17 mouse cellular contexts compared by ENCODE assay signal in the genomic region with DNA sequence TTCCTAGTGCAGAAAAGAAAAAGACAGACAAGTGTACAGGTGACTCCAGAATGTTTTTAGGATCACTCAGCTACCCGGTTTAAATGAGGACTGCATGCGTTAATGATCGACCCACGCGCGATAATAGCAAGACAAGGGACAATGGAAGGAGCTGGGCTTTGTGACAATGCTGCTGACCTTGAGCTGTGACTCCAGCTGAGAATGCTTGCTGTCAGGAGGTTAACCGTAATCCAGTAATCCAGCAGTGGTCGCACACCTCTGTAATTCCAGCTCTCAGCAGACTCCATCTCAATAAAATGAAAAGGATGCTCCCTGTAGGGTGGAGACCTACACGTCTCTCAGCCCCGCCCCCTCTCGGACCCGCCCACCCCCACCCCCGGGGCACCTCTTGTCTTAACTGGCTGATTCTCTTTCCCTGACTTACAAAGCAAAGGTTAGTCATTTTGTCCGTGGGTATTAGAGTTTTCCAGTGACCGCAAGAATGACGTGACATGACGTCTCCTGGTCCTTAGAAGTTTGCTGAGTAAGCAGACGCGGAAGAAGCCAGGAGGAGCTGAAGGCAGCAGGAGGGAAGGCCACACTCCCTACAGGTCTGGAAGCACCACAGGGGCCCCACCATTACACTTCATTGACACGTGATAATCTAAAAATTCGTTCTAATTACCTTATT. TPM values are rescaled to one million over a fixed set of nuclear protein-coding genes. Genes with fewer than 3 reads are reported as not detected.
A peak's percentile ranks its signal among the peaks of the same experiment; 100 is the strongest.
DNase-seq lines count a peak whose midpoint lies in the region; ATAC-seq and TF ChIP-seq lines count a peak whose summit lies in the region.
"Had no signal": no experiment of that assay in that cellular context is flagged by ENCODE, and none has a peak within 500 bp of the region (broad histone marks: within the 10 kb centered on the region; RNA-seq: fewer than 3 reads in every experiment).

No protein-coding gene starts in this region.

- H3K27ac ChIP-seq in heart, embryonic 12.5 days (ENCODE audit: poor library complexity, severe bottlenecking): no peak overlapping the region
- no peak overlapping the region for H3K27ac ChIP-seq in heart, adult 2 months
- H3K27ac ChIP-seq in CH12.LX (ENCODE audit: insufficient read depth, low read depth): no peak overlapping the region
- H3K27ac ChIP-seq in bone marrow macrophage, adult 2 months (ENCODE audit: insufficient read depth, low read depth, low read length): no peak overlapping the region
- no peak overlapping the region for H3K27ac ChIP-seq in liver, embryonic 16.5 days (ENCODE audit: low read length)
- no peak overlapping the region for H3K27ac ChIP-seq in forebrain, embryonic 16.5 days (ENCODE audit: low read length)
- H3K27ac ChIP-seq in hindbrain, embryonic 11.5 days (ENCODE audit: low read depth, low read length): no peak overlapping the region
- H3K27ac ChIP-seq: forebrain, embryonic 12.5 days; hindbrain, embryonic 13.5 days; midbrain, embryonic 13.5 days; neural tube, embryonic 15.5 days had no signal

- no peak for TF ChIP-seq RAD21 in CH12.LX (IDR thresholded peaks at IDR 0.05; ENCODE audit: low read depth, low read length)

- TF ChIP-seq CTCF in heart, adult 2 months (IDR thresholded peaks at IDR 0.05): no peak
- TF ChIP-seq CTCF in CH12.LX (conservative IDR thresholded peaks at IDR 0.05 in 1 of 2, IDR thresholded peaks at IDR 0.05 in 1 of 2; ENCODE audit: low read depth in 2 of 2, low read length in 2 of 2): no peak
- TF ChIP-seq CTCF in bone marrow macrophage, adult 2 months (IDR thresholded peaks at IDR 0.05; ENCODE audit: low read depth, low read length): no peak

- no peak for DNase-seq in heart, adult 2 months
- DNase-seq in CH12.LX (ENCODE audit: extremely low read depth): peak; percentile 42
- no peak for DNase-seq in kidney, adult 18-20 months
- DNase-seq in hindbrain, embryonic 11.5 days (ENCODE audit: low spot score): no peak
- DNase-seq: gastrocnemius, postnatal 25 days; kidney, postnatal 14 days; layer of hippocampus, postnatal 36 days had no signal

- 0 out of 2 replicates have a peak overlapping the region, but pooled peaks have one; percentile 6 for H3K4me3 ChIP-seq in heart, embryonic 12.5 days
- H3K4me3 ChIP-seq in heart, adult 2 months: no peak overlapping the region
- no peak overlapping the region for H3K4me3 ChIP-seq in CH12.LX (replicated peaks in 1 of 3; ENCODE audit: low read depth in 2 of 3, low read length in 2 of 3, poor library complexity in 1 of 3)
- 0 out of 2 replicates have a peak overlapping the region, but pooled peaks have one; percentile 22 for H3K4me3 ChIP-seq in bone marrow macrophage, adult 2 months (ENCODE audit: insufficient read depth, low read length)
- no peak overlapping the region for H3K4me3 ChIP-seq in liver, embryonic 16.5 days (ENCODE audit: low read depth, low read length)
- no peak overlapping the region for H3K4me3 ChIP-seq in forebrain, embryonic 16.5 days (replicated peaks; ENCODE audit: low read length)
- no peak overlapping the region for H3K4me3 ChIP-seq in hindbrain, embryonic 11.5 days (ENCODE audit: low read depth, low read length)
- H3K4me3 ChIP-seq: forebrain, embryonic 12.5 days; hindbrain, embryonic 13.5 days; midbrain, embryonic 13.5 days; neural tube, embryonic 15.5 days had no signal

- no peak for ATAC-seq in heart, embryonic 12.5 days (ENCODE audit: insufficient number of reproducible peaks, low FRiP score)
- ATAC-seq in liver, embryonic 16.5 days (ENCODE audit: low read depth): no peak
- ATAC-seq in forebrain, embryonic 16.5 days: no peak
- ATAC-seq in hindbrain, embryonic 11.5 days (ENCODE audit: low FRiP score): no peak
- ATAC-seq: midbrain, embryonic 13.5 days had no signal

- H3K27me3 ChIP-seq in heart, embryonic 12.5 days (replicated peaks): no peaks in the 10 kb centered on the region
- H3K27me3 ChIP-seq in heart, adult 2 months (ENCODE audit: control insufficient read depth, insufficient read depth, low read length): no peaks in the 10 kb centered on the region
- peaks cover 19% of the 10 kb centered on the region for H3K27me3 ChIP-seq in CH12.LX (replicated peaks)
- H3K27me3 ChIP-seq in liver, embryonic 16.5 days (ENCODE audit: control insufficient read depth, insufficient read depth, low read depth, low read length): no peaks in the 10 kb centered on the region
- no peaks in the 10 kb centered on the region for H3K27me3 ChIP-seq in forebrain, embryonic 16.5 days (replicated peaks; ENCODE audit: control insufficient read depth, insufficient read depth, low read length)
- H3K27me3 ChIP-seq in hindbrain, embryonic 11.5 days (ENCODE audit: control insufficient read depth, insufficient read depth, low read length): no peaks in the 10 kb centered on the region
- H3K27me3 ChIP-seq: midbrain, embryonic 13.5 days; neural tube, embryonic 15.5 days had no signal

- H3K79me2 ChIP-seq in heart, adult 2 months (replicated peaks; ENCODE audit: control insufficient read depth, insufficient read depth, low read length): no peaks in the 10 kb centered on the region
- no peaks in the 10 kb centered on the region for H3K79me2 ChIP-seq in CH12.LX (replicated peaks; ENCODE audit: control insufficient read depth, extremely low read depth, insufficient read depth, poor library complexity, severe bottlenecking)

- in situ Hi-C loops in CH12.LX (cut with MboI; ENCODE audit: low pct_ligation_motif_present, low pct_unique_long_range_greater_than_20kb, low sequenced_read_pairs): no loop called here

- WGBS in heart, embryonic 12.5 days: 28% methylated on average over 21 of the region's 21 CpGs
- 27% methylated on average over 21 of the region's 21 CpGs for WGBS in heart, adult 2 months
- WGBS in liver, embryonic 16.5 days (ENCODE audit: insufficient replicate concordance): 29% methylated on average over 21 of the region's 21 CpGs
- WGBS in forebrain, embryonic 16.5 days: 30% methylated on average over 21 of the region's 21 CpGs
- 24% methylated on average over 21 of the region's 21 CpGs for WGBS in hindbrain, embryonic 11.5 days

- no peak overlapping the region for H3K9ac ChIP-seq in heart, embryonic 12.5 days
- no peak overlapping the region for H3K9ac ChIP-seq in heart, adult 2 months (ENCODE audit: low read depth, low read length)
- no peak overlapping the region for H3K9ac ChIP-seq in CH12.LX (ENCODE audit: insufficient read depth, low read depth)
- no peak overlapping the region for H3K9ac ChIP-seq in liver, embryonic 16.5 days (ENCODE audit: low read depth, low read length)
- H3K9ac ChIP-seq in forebrain, embryonic 16.5 days (replicated peaks; ENCODE audit: low read depth, low read length): no peak overlapping the region
- H3K9ac ChIP-seq in hindbrain, embryonic 11.5 days (ENCODE audit: low read depth, low read length): no peak overlapping the region
- H3K9ac ChIP-seq: forebrain, embryonic 12.5 days; hindbrain, embryonic 13.5 days; midbrain, embryonic 13.5 days; neural tube, embryonic 15.5 days had no signal

- peak overlapping the region; percentile 46 for H3K4me2 ChIP-seq in heart, embryonic 12.5 days
- H3K4me2 ChIP-seq in CH12.LX (ENCODE audit: insufficient read depth, low read depth, poor library complexity, severe bottlenecking): peak overlapping the region; percentile 66
- H3K4me2 ChIP-seq in liver, embryonic 16.5 days (ENCODE audit: low read depth, low read length): peak overlapping the region; percentile 26; the same call in 1 of the 2 replicates
- H3K4me2 ChIP-seq in forebrain, embryonic 16.5 days (ENCODE audit: low read length): no peak overlapping the region
- no peak overlapping the region for H3K4me2 ChIP-seq in hindbrain, embryonic 11.5 days (replicated peaks; ENCODE audit: low read depth, low read length)
- H3K4me2 ChIP-seq: forebrain, embryonic 12.5 days; hindbrain, embryonic 13.5 days; midbrain, embryonic 13.5 days; neural tube, embryonic 15.5 days had no signal

- 0 out of 2 replicates have a peak, but pooled peaks cover 6% of the 10 kb centered on the region for H3K4me1 ChIP-seq in heart, embryonic 12.5 days (replicated peaks)
- no peaks in the 10 kb centered on the region for H3K4me1 ChIP-seq in heart, adult 2 months (ENCODE audit: control insufficient read depth, insufficient read depth, low read length)
- H3K4me1 ChIP-seq in CH12.LX (ENCODE audit: control insufficient read depth in 1 of 2, insufficient read depth in 2 of 2): 0 out of 4 replicates have a peak, but pooled peaks cover 0 to 2% of the 10 kb centered on the region in 2 experiments
- H3K4me1 ChIP-seq in bone marrow macrophage, adult 2 months (ENCODE audit: control insufficient read depth, insufficient read depth, low read length): peaks cover 2% of the 10 kb centered on the region; the same call in 1 of the 2 replicates
- H3K4me1 ChIP-seq in liver, embryonic 16.5 days (ENCODE audit: control insufficient read depth, low read depth, low read length): peaks cover 3% of the 10 kb centered on the region; the same call in 1 of the 2 replicates
- H3K4me1 ChIP-seq in forebrain, embryonic 16.5 days (replicated peaks; ENCODE audit: control insufficient read depth, insufficient read depth, low read length): peaks cover 8% of the 10 kb centered on the region
- H3K4me1 ChIP-seq in hindbrain, embryonic 11.5 days (replicated peaks; ENCODE audit: control insufficient read depth, insufficient read depth, low read length): peaks cover 8% of the 10 kb centered on the region

- no peaks in the 10 kb centered on the region for H3K9me3 ChIP-seq in heart, embryonic 12.5 days (replicated peaks)
- no peaks in the 10 kb centered on the region for H3K9me3 ChIP-seq in CH12.LX (replicated peaks; ENCODE audit: low read length)
- H3K9me3 ChIP-seq in liver, embryonic 16.5 days (replicated peaks; ENCODE audit: control insufficient read depth, low read length): no peaks in the 10 kb centered on the region
- no peaks in the 10 kb centered on the region for H3K9me3 ChIP-seq in forebrain, embryonic 16.5 days (ENCODE audit: control insufficient read depth, low read length)
- H3K9me3 ChIP-seq in hindbrain, embryonic 11.5 days (ENCODE audit: control insufficient read depth, low read length): no peaks in the 10 kb centered on the region
- H3K9me3 ChIP-seq: forebrain, embryonic 12.5 days; hindbrain, embryonic 13.5 days; midbrain, embryonic 13.5 days; neural tube, embryonic 15.5 days had no signal

- no peak for TF ChIP-seq POLR2A in heart, adult 2 months (IDR thresholded peaks at IDR 0.05; ENCODE audit: insufficient read depth, low read depth, low read length)
- no peak for TF ChIP-seq POLR2A in CH12.LX (IDR thresholded peaks at IDR 0.05; ENCODE audit: low read depth, low read length)
- no peak for TF ChIP-seq POLR2A in bone marrow macrophage, adult 2 months (IDR thresholded peaks at IDR 0.05; ENCODE audit: borderline replicate concordance, low read depth, low read length)

- no peak for TF ChIP-seq EP300 in heart, adult 2 months (IDR thresholded peaks at IDR 0.05; ENCODE audit: insufficient read depth, low read depth, low read length)
- no peak for TF ChIP-seq EP300 in CH12.LX (IDR thresholded peaks at IDR 0.05; ENCODE audit: low read length)

- dilution Hi-C loops in CH12.LX (cut with MboI; ENCODE audit: extremely low pct_ligation_motif_present, extremely low pct_unique_long_range_greater_than_20kb, low sequenced_read_pairs): no loop called here

- no peaks in the 10 kb centered on the region for H3K36me3 ChIP-seq in heart, embryonic 12.5 days
- no peaks in the 10 kb centered on the region for H3K36me3 ChIP-seq in heart, adult 2 months (ENCODE audit: control insufficient read depth, insufficient read depth, low read length)
- no peaks in the 10 kb centered on the region for H3K36me3 ChIP-seq in CH12.LX (replicated peaks in 1 of 2; ENCODE audit: control insufficient read depth in 1 of 2, insufficient read depth in 1 of 2, low read length in 1 of 2)
- no peaks in the 10 kb centered on the region for H3K36me3 ChIP-seq in liver, embryonic 16.5 days (ENCODE audit: control insufficient read depth, insufficient read depth)
- H3K36me3 ChIP-seq in forebrain, embryonic 16.5 days (ENCODE audit: control insufficient read depth, insufficient read depth): no peaks in the 10 kb centered on the region
- no peaks in the 10 kb centered on the region for H3K36me3 ChIP-seq in hindbrain, embryonic 11.5 days (ENCODE audit: control insufficient read depth, insufficient read depth, low read length)
- H3K36me3 ChIP-seq: forebrain, embryonic 12.5 days; hindbrain, embryonic 13.5 days; midbrain, embryonic 13.5 days; neural tube, embryonic 15.5 days had no signal

- intact Hi-C loops in heart, adult 2 months (cut with DNase I): no loop called here

RNA-seq across cellular contexts. Expression of a gene that starts 10.4 kb away (rescaled TPM):
- polyA plus RNA-seq in heart, embryonic 12.5 days (2016; fragmentation: Nextera tagmentation; extraction: Ambion mirVana): 15.0 and 17.3 TPM in 2 replicates
- total RNA-seq in heart, adult 2 months (2021): 10 to 100 TPM; 43.2 to 49.2 TPM
- polyA plus RNA-seq in heart, adult 2 months (2012; rRNA removed): 18.8 and 21.2 TPM in 2 replicates
- total RNA-seq in CH12.LX (2012; rRNA removed) (23.1 and 28.0 TPM in 2 replicates), CH12.LX (2014; rRNA removed) (16.8 and 17.1 TPM in 2 replicates)
- 20.8 and 23.0 TPM in 2 replicates for polyA plus RNA-seq in CH12.LX (2012; ENCODE audit: insufficient read length, low read depth)
- polyA plus RNA-seq in bone marrow macrophage, adult 2 months (2012; ENCODE audit: insufficient read depth, insufficient read length, missing spikeins): 26.1 and 28.4 TPM in 2 replicates
- 1.7 and 1.9 TPM in 2 replicates for polyA plus RNA-seq in liver, embryonic 16.5 days (2015; fragmentation: Nextera tagmentation; extraction: Ambion mirVana)
- 5.8 and 7.9 TPM in 2 replicates for polyA plus RNA-seq in forebrain, embryonic 16.5 days (2015; fragmentation: Nextera tagmentation; extraction: Ambion mirVana)
- 11.8 and 14.3 TPM in 2 replicates for polyA plus RNA-seq in hindbrain, embryonic 11.5 days (2014; fragmentation: Nextera tagmentation; extraction: Ambion mirVana)

RNA-seq across cellular contexts. Expression of a gene that starts 41.6 kb away (rescaled TPM):
- polyA plus RNA-seq in heart, embryonic 12.5 days (2016; fragmentation: Nextera tagmentation; extraction: Ambion mirVana): 62.0 and 66.2 TPM in 2 replicates
- total RNA-seq in heart, adult 2 months (2021): not detected
- polyA plus RNA-seq in heart, adult 2 months (2012; rRNA removed): not detected in 2 replicates
- not detected in 2 replicates for total RNA-seq in CH12.LX (2012; rRNA removed)
- not detected in 2 replicates for total RNA-seq in CH12.LX (2014; rRNA removed)
- not detected in 2 replicates for polyA plus RNA-seq in CH12.LX (2012; ENCODE audit: insufficient read length, low read depth)
- polyA plus RNA-seq in bone marrow macrophage, adult 2 months (2012; ENCODE audit: insufficient read depth, insufficient read length, missing spikeins): not detected in 2 replicates
- 0.11 and 0.18 TPM in 2 replicates for polyA plus RNA-seq in liver, embryonic 16.5 days (2015; fragmentation: Nextera tagmentation; extraction: Ambion mirVana)
- polyA plus RNA-seq in forebrain, embryonic 16.5 days (2015; fragmentation: Nextera tagmentation; extraction: Ambion mirVana): not detected in 2 replicates
- polyA plus RNA-seq in hindbrain, embryonic 11.5 days (2014; fragmentation: Nextera tagmentation; extraction: Ambion mirVana): 0.21 TPM in 1 of 2 replicates, not detected in the other
- total RNA-seq: gastrocnemius, postnatal 25 days; layer of hippocampus, postnatal 36 days; liver, adult 2 months had no signal
- polyA plus RNA-seq: C2C12; forebrain, embryonic 12.5 days; hindbrain, embryonic 13.5 days; liver, adult 2 months; midbrain, embryonic 13.5 days; neural tube, embryonic 15.5 days had no signal

Comparison
In these comparisons a context has a peak if more than half of its experiments do, and no peak if none do; other contexts are left out.
1. H3K4me3 ChIP-seq: peak in heart, embryonic 12.5 days (single experiment) and bone marrow macrophage, adult 2 months (single experiment); none in heart, adult 2 months (single experiment), CH12.LX (0 of 3), liver, embryonic 16.5 days (single experiment), forebrain, embryonic 16.5 days (single experiment) and hindbrain, embryonic 11.5 days (single experiment).
2. RNA of a gene that starts 41.6 kb away (polyA plus RNA-seq): 62.0 to 66.2 TPM in heart, embryonic 12.5 days; 0.11 to 0.18 TPM in liver, embryonic 16.5 days, not detected in heart, adult 2 months, not detected in CH12.LX, not detected in bone marrow macrophage, adult 2 months, not detected in forebrain, embryonic 16.5 days and 0.21 TPM in hindbrain, embryonic 11.5 days; every median in the first group is over 10 times any median in the second.
3. H3K4me2 ChIP-seq: peak in heart, embryonic 12.5 days (single experiment), CH12.LX (single experiment) and liver, embryonic 16.5 days (single experiment); none in forebrain, embryonic 16.5 days (single experiment) and hindbrain, embryonic 11.5 days (single experiment).